Mouse (Mus musculus): ENCODE data around the gene Txlng. TPM values are rescaled to one million over a fixed set of nuclear protein-coding genes. Genes with fewer than 3 reads are reported as not detected.
"Not testable (repeated sequence)": the region's sequence is repeated elsewhere in the genome, so short reads cannot be mapped to it uniquely, and the experiment has no call there.

Txlng gene
- polyA plus RNA-seq (2016; fragmentation: Nextera tagmentation; extraction: Ambion mirVana): 15.1 and 17.5 TPM in 2 replicates

GRCm38 (mm10) chrX:162829203-162829708 lies at the start of gene Txlng:
Gene Txlng, minus strand, starts transcription at chrX:162829454.
- peak; percentile 99 for ATAC-seq (ENCODE audit: low FRiP score, low read depth)
- no peaks in the 10 kb centered on the region for H3K9me3 ChIP-seq
- H3K36me3 ChIP-seq: no peaks in the 10 kb centered on the region
- no peaks in the 10 kb centered on the region for H3K27me3 ChIP-seq (replicated peaks)
- no peaks in the 10 kb centered on the region for H3K4me1 ChIP-seq
- peak within 1 kb of the TSS; percentile 51 for H3K4me3 ChIP-seq
- H3K9ac ChIP-seq: peak within 1 kb of the TSS; percentile 54
- WGBS: 13% methylated on average over 37 of the region's 37 CpGs
- peak within 1 kb of the TSS; percentile 85 for H3K4me2 ChIP-seq (replicated peaks)
- H3K27ac ChIP-seq: no peak within 1 kb of the TSS

GRCm38 (mm10) chrX:162878236-162878635 lies 49.0 kb upstream of the Txlng start:
- 89% methylated on average over 3 of the region's 3 CpGs for WGBS
- no peak overlapping the region for H3K4me2 ChIP-seq (replicated peaks)
- no peaks in the 10 kb centered on the region for H3K4me1 ChIP-seq
- H3K36me3 ChIP-seq: peaks cover 9% of the 10 kb centered on the region; the same call in 1 of the 2 replicates
- no peaks in the 10 kb centered on the region for H3K27me3 ChIP-seq (replicated peaks)
- ATAC-seq (ENCODE audit: low FRiP score, low read depth): no peak
- H3K4me3 ChIP-seq: no peak overlapping the region
- no peak overlapping the region for H3K27ac ChIP-seq
- no peaks in the 10 kb centered on the region for H3K9me3 ChIP-seq
- H3K9ac ChIP-seq: no peak overlapping the region

DNA sequence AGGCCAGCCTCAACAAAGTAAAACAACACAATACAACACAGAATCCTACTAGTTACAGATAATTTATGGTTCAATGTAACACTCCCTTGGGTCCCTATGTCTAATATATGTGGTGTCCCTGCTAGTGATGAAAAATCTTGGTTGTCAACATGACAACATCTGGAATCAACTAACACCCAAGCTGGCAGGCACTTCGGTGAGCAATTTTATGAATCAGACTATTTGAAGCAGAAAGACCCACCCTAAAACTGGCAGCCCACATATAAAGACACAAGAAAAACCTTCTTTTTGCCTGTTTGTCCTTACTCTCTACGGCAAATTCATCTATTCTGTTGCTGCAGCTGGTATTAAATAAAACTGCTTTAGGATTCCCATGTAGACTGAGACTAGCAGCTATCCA lies 44.5 kb upstream of the Txlng start:
- ATAC-seq (ENCODE audit: low FRiP score, low read depth): no peak
- Histone ChIP-seq H3K9me3 (no peaks in the 10 kb centered on the region), H3K9ac (no peak overlapping the region), H3K27me3 (replicated peaks) (no peaks in the 10 kb centered on the region), H3K4me1 (no peaks in the 10 kb centered on the region), H3K4me2 (replicated peaks) (no peak overlapping the region), H3K36me3 (peaks cover 12% of the 10 kb centered on the region; the same call in 1 of the 2 replicates), H3K4me3 (no peak overlapping the region), H3K27ac (no peak overlapping the region)
- WGBS: 92% methylated on average over 2 of the region's 2 CpGs

DNA sequence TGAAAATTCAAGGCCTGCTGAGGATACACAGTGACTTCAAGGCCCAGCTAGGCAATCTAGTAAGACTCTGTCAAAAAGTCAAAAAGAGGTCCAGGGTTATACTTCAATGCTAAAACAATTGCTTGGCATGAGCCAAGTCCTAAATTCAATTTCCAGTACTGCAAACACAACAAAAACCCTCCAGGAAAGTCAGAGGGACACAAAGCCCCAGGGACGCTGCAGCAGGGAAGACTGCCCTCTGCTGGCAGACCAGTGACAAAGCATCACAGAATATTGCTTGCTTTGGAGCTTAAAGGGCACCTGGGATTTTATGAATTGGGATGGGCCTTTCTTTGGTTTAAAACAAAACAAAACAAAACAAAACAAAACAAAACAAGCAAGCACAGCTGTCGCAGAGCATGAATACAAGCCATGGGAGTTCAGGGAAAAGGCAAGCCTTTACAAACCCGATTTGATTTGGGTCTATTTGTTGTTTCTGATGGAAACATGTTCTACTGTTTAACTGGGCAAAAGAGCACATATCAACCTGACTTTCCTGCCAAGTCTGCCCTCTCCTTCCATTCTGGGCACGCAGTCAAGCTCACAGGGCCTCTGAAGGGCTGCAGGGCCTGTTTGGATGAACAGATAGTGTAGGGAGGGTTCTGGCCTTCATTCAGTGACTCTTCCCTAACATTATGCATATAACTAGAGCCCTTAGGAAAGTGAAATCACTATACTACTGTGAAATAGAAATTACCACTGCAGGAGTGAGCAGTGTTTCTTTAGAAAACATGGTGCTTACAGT lies 42.7 kb upstream of the Txlng start:
- Histone ChIP-seq H3K27ac (no peak overlapping the region), H3K4me1 (no peaks in the 10 kb centered on the region), H3K4me3 (no peak overlapping the region), H3K9ac (no peak overlapping the region), H3K36me3 (peaks cover 3% of the 10 kb centered on the region; the same call in 1 of the 2 replicates), H3K4me2 (replicated peaks) (no peak overlapping the region), H3K27me3 (replicated peaks) (no peaks in the 10 kb centered on the region), H3K9me3 (no peaks in the 10 kb centered on the region)
- 37% methylated on average over 4 of the region's 4 CpGs for WGBS
- no peak for ATAC-seq (ENCODE audit: low FRiP score, low read depth)

DNA sequence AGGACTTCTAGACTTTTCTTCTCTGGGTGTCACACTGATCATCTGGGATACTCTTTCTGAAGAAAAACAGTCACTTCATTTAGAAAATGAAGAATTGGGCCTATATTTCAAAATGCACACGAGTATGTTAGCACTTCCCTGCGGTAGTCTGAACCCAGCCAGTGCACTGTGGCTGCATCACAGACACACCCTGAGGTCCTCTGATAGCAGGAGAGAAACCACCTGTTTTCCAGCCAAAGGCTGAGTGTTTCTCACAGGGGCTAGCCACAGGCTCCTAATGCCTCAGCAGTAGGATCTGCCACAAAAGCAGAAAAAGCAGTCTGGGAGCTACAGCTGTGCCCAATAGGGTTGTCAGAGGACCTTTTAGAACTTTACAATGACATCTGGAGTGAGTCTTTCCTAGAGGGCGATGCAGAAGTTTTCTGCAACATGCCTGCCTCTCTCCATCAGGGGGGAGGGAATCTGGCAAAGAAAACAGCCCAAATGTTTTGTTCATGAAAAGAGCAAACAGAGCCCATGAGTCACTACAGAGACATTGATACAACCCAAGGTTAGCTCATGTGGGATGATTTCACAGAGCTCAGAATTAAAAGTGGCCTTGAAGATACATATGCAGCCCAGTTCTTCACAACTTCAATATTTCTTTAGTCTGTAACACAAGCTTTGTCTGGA lies 39.2 kb upstream of the Txlng start:
- Histone ChIP-seq H3K4me2 (replicated peaks) (no peak overlapping the region), H3K27me3 (replicated peaks) (no peaks in the 10 kb centered on the region), H3K4me3 (no peak overlapping the region), H3K4me1 (no peaks in the 10 kb centered on the region), H3K9ac (no peak overlapping the region), H3K36me3 (peaks cover 3% of the 10 kb centered on the region; the same call in 1 of the 2 replicates), H3K9me3 (no peaks in the 10 kb centered on the region), H3K27ac (no peak overlapping the region)
- 85% methylated on average over 3 of the region's 3 CpGs for WGBS
- ATAC-seq (ENCODE audit: low FRiP score, low read depth): no peak

DNA sequence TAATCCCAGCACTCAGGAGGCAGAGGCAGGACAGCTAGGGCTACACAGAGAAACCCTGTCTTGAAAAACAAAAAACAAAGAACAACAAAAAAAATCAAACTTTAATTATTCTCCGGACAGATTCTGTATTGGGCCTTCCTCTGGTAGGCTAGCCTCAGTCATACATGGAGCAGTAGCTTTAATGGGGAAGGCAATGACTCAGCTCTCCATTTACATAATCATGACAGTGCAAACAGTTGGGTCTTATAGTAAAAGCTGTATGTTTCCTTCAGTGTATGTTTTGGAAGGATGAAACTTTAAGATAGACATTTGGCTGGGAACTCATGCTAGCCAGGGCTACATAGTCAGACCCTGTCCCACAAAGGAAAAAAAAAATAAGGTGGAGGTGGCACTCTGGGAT lies 19.4 kb upstream of the Txlng start:
- H3K4me1 ChIP-seq: no peaks in the 10 kb centered on the region
- no peak overlapping the region for H3K9ac ChIP-seq
- H3K36me3 ChIP-seq: no peaks in the 10 kb centered on the region
- no peak for ATAC-seq (ENCODE audit: low FRiP score, low read depth)
- no peak overlapping the region for H3K4me2 ChIP-seq (replicated peaks)
- WGBS: 88% methylated on average over 1 of the region's 1 CpGs
- no peak overlapping the region for H3K27ac ChIP-seq
- H3K27me3 ChIP-seq (replicated peaks): no peaks in the 10 kb centered on the region
- H3K4me3 ChIP-seq: no peak overlapping the region
- no peaks in the 10 kb centered on the region for H3K9me3 ChIP-seq

DNA sequence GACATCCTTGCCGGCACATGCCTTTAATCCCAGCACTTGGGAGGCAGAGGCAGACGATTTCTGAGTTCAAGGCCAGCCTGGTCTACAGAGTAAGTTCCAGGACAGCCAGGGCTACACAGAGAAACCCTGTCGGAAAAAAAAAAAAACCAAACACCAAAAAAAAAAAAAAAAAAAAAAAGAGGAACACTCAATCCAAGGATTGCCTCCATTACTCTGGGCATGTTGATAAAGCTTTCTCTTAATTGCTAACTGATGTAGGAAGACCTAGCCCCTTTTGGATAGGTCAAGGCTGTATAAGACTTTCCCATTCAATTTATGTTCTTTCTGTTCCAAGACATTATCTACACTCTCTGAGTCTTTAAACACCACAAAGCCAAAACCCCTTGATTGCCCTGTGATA lies 16.3 kb upstream of the Txlng start:
- 82% methylated on average over 3 of the region's 3 CpGs for WGBS
- H3K4me2 ChIP-seq (replicated peaks): no peak overlapping the region

GRCm38 (mm10) chrX:162844447-162845100 lies 15.3 kb upstream of the Txlng start:
- no peak overlapping the region for H3K4me3 ChIP-seq
- WGBS: 76% methylated on average over 8 of the region's 8 CpGs
- no peaks in the 10 kb centered on the region for H3K36me3 ChIP-seq

More for the DNA sequence above, 16.3 kb upstream of the Txlng start:
- Histone ChIP-seq H3K9ac (no peak overlapping the region), H3K27me3 (replicated peaks) (no peaks in the 10 kb centered on the region), H3K4me1 (no peaks in the 10 kb centered on the region), H3K4me3 (no peak overlapping the region), H3K36me3 (no peaks in the 10 kb centered on the region), H3K27ac (no peak overlapping the region), H3K9me3 (no peaks in the 10 kb centered on the region)
- no peak for ATAC-seq (ENCODE audit: low FRiP score, low read depth)

DNA sequence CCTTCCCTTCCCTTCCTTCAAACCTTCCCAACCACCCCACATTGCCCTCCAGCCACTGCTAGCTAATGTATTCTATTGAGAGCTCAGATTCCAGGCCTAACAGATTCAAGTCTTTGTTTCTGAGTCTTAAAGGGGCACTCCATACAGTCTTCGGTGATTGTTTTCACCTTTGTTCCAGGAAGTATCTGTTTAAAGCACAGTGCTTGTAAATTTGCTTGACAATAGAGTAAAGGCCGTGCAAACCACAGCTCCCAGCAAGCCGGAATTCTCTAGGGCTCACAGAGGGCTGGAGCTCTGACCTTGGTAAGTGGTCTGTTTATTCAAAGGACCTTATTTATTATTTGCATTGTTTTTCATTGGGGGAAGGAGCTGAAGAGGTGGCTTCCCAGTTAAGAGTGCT lies 2.8 kb upstream of the Txlng start:
- Histone ChIP-seq H3K4me1 (no peaks in the 10 kb centered on the region), H3K27me3 (replicated peaks) (no peaks in the 10 kb centered on the region), H3K27ac (no peak overlapping the region; the same call in 1 of the 2 replicates), H3K4me2 (replicated peaks) (no peak overlapping the region), H3K4me3 (no peak overlapping the region), H3K9me3 (no peaks in the 10 kb centered on the region), H3K9ac (no peak overlapping the region), H3K36me3 (no peaks in the 10 kb centered on the region)
- WGBS: 35% methylated on average over 3 of the region's 3 CpGs
- no peak for ATAC-seq (ENCODE audit: low FRiP score, low read depth)

More at GRCm38 (mm10) chrX:162844447-162845100, 15.3 kb upstream of the Txlng start:
- Histone ChIP-seq H3K4me1 (no peaks in the 10 kb centered on the region), H3K9me3 (no peaks in the 10 kb centered on the region), H3K27ac (no peak overlapping the region), H3K27me3 (replicated peaks) (no peaks in the 10 kb centered on the region), H3K4me2 (replicated peaks) (no peak overlapping the region), H3K9ac (no peak overlapping the region)
- ATAC-seq (ENCODE audit: low FRiP score, low read depth): no peak

DNA sequence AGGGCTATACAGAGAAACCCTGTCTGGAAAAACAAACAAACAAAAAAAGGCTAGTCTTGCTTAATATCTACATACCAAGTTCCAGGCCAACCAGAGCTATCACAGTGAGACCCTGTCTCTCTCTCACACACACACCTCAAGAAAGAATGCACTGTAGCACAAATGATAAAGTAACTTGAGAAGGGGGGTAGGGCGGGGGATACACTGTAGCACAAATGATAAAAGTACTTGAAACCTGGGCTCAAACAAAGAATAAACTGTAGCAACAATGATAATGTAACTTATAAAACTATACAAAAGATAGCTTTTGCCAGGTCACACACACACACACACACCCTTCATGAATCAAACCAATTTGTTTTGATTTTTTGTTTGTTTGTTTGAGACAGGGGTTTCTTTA lies 2.3 kb upstream of the Txlng start:
- Histone ChIP-seq H3K4me3 (no peak overlapping the region), H3K36me3 (no peaks in the 10 kb centered on the region), H3K9ac (no peak overlapping the region), H3K27ac (no peak overlapping the region), H3K4me1 (no peaks in the 10 kb centered on the region), H3K4me2 (replicated peaks) (no peak overlapping the region), H3K27me3 (replicated peaks) (no peaks in the 10 kb centered on the region), H3K9me3 (no peaks in the 10 kb centered on the region)
- 56% methylated on average over 1 of the region's 1 CpGs for WGBS
- ATAC-seq (ENCODE audit: low FRiP score, low read depth): no peak

GRCm38 (mm10) chrX:162831036-162831435 lies 1.8 kb upstream of the Txlng start:
- Histone ChIP-seq H3K36me3 (no peaks in the 10 kb centered on the region), H3K4me3 (no peak overlapping the region), H3K9ac (no peak overlapping the region), H3K27ac (no peak overlapping the region), H3K4me1 (no peaks in the 10 kb centered on the region), H3K4me2 (replicated peaks) (no peak overlapping the region), H3K9me3 (no peaks in the 10 kb centered on the region), H3K27me3 (replicated peaks) (no peaks in the 10 kb centered on the region)
- ATAC-seq (ENCODE audit: low FRiP score, low read depth): no peak
- WGBS: 33% methylated on average over 1 of the region's 1 CpGs

GRCm38 (mm10) chrX:162830313-162830712 lies 1.1 kb upstream of the Txlng start:
- WGBS: 68% methylated on average over 2 of the region's 2 CpGs
- H3K4me2 ChIP-seq (replicated peaks); H3K9ac ChIP-seq; H3K27me3 ChIP-seq (replicated peaks); ATAC-seq (ENCODE audit: low FRiP score, low read depth); H3K4me1 ChIP-seq; H3K27ac ChIP-seq; H3K4me3 ChIP-seq; H3K36me3 ChIP-seq; H3K9me3 ChIP-seq: not testable (repeated sequence)

All from neural tube, embryonic 12.5 days (tissue).